Mouse (Mus musculus) liver, embryonic 11.5 days (tissue): ENCODE data around the gene Rtl8a. TPM values are rescaled to one million over a fixed set of nuclear protein-coding genes. Genes with fewer than 3 reads are reported as not detected.
"Not testable (repeated sequence)": the region's sequence is repeated elsewhere in the genome, so short reads cannot be mapped to it uniquely, and the experiment has no call there.

Experiments
- ATAC-seq: fragments of 200-750 bp; cut with Nextera tagmentation; replicated peaks from 2 replicates; pipeline ENCODE4 v1.8.0; 2017; ENCODE audit warnings: moderate number of reproducible peaks, mild to moderate bottlenecking, moderate TSS enrichment, moderate library complexity; ENCODE audit not compliant: low FRiP score
- DNase-seq: peaks from one replicate; pipeline ENCODE4 v3.0.0-alpha.2; 2017; ENCODE audit warnings: low spot score
- H3K27ac ChIP-seq: fragments of 300-500 bp; sonication (generic); 2 replicates; pipeline ENCODE4 v1.5.1; 2014; ENCODE audit warnings: mild to moderate bottlenecking, low read depth, low read length, control low read depth
- H3K27me3 ChIP-seq: fragments of 300-500 bp; sonication (generic); replicated peaks from 2 replicates; pipeline ENCODE4 v1.6.1; 2014; ENCODE audit warnings: low read length, mixed read lengths; ENCODE audit not compliant: control insufficient read depth, insufficient read depth
- H3K36me3 ChIP-seq: fragments of 300-500 bp; sonication (generic); 2 replicates; pipeline ENCODE4 v1.6.1; 2014; ENCODE audit warnings: mild to moderate bottlenecking, low read length, moderate library complexity, mixed read lengths; ENCODE audit not compliant: control insufficient read depth, insufficient read depth
- H3K4me1 ChIP-seq: fragments of 300-500 bp; sonication (generic); replicated peaks from 2 replicates; pipeline ENCODE4 v1.6.1; 2014; ENCODE audit warnings: low read length, mixed read lengths; ENCODE audit not compliant: control insufficient read depth, insufficient read depth
- H3K4me2 ChIP-seq: fragments of 300-500 bp; sonication (generic); 2 replicates; pipeline ENCODE4 v1.6.1; 2014; ENCODE audit warnings: mild to moderate bottlenecking, control low read depth, moderate library complexity
- H3K4me3 ChIP-seq: fragments of 300-500 bp; sonication (generic); 2 replicates; pipeline ENCODE4 v1.5.1; 2014; ENCODE audit warnings: low read depth, low read length, control low read depth
- H3K9ac ChIP-seq: fragments of 300-500 bp; sonication (generic); 2 replicates; pipeline ENCODE4 v1.6.1; 2014; ENCODE audit warnings: low read depth, low read length, control low read depth
- H3K9me3 ChIP-seq: fragments of 300-500 bp; sonication (generic); 2 replicates; pipeline ENCODE4 v1.6.1; 2016; ENCODE audit warnings: low read length, inconsistent platforms, mixed read lengths; ENCODE audit not compliant: control insufficient read depth
- WGBS: fragments of 180-500 bp; shearing (Covaris S2); extraction: QIAGEN DNeasy Blood & Tissue Kit; methylation state at CpG from one replicate; pipeline ENCODE4 v1.1.7; 2014; 5-methylcytosine and 5-hydroxymethylcytosine counted together
- polyA plus RNA-seq: library from polyadenylated mRNA; unstranded; fragments of >200 nt; fragmentation: Nextera tagmentation; extraction: Ambion mirVana; gene quantifications from 2 replicates; pipeline ENCODE4 v1.2.1, GENCODE M21; 2014

Rtl8a gene
- polyA plus RNA-seq, 1 experiment from 2014 or later: 21.2 TPM

DNA sequence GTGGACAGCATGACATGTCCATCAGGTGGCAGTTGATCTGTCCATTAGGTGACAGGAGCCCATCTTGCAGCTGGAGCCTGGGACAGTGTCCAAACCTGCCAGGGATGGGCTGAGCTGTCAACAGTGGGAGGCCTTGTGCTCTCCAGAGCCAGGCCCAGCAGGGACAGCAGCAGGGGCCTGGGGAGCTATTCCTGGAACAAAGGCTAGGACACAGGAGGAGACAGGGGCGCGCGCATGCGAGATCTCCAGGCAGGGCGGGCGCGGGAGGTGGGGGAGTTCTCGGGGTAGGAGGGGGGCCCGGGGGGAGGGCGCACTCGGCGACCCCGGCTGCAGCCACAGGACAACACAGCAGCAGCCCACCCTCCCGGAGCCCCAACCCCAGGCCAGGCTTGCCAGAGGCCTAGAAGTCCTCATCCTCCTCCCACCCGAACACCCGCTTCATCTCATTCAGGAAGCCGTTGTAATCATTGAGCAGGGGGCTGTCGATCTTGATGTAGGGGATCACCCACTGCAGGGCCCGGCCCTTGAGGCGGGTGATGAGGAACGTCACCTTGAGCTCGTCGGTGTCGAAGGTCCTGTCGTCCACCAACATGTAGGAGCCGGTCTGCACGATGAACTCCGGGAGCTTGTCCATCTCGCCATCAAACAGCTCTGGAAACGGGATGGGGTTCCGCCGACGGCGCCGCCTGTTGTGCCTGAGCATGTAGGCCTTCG, 26.2 kb upstream of the Rtl8a start:
- WGBS: no CpG with 5 or more reads among the region's 36 CpGs
- not testable (repeated sequence) for H3K36me3 ChIP-seq, H3K4me1 ChIP-seq, H3K9ac ChIP-seq, H3K27me3 ChIP-seq, H3K4me2 ChIP-seq, H3K9me3 ChIP-seq, H3K27ac ChIP-seq, DNase-seq
- peak overlapping the region; percentile 36 for H3K4me3 ChIP-seq
- peak; percentile 57 for ATAC-seq

DNA sequence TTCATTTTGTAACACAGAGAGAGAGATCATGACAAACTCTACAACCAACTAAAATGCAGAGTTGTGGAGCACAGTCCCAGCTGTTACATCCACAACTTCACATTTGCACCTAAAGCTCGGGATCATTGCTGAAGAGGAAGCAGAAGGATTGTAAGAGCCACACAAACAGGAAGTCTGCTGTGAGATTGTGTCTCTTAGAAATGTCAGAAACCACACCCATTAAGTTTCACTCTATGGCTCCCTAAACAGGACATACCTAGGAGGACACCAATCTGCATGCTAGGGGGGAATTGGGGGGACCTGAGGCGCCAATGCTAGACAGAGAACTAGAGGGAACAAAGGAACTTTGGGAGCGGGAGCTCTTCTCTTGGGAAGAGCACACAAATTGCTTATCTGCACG, 9.4 kb upstream of the Rtl8a start:
- H3K4me2 ChIP-seq, H3K4me1 ChIP-seq, H3K9ac ChIP-seq, H3K36me3 ChIP-seq, H3K9me3 ChIP-seq, DNase-seq, H3K4me3 ChIP-seq, H3K27me3 ChIP-seq, H3K27ac ChIP-seq, ATAC-seq: not testable (repeated sequence)
- WGBS: 51% methylated on average over 4 of the region's 4 CpGs

- H3K4me1 ChIP-seq: no peaks in the 10 kb centered on the region
- WGBS: 72% methylated on average over 6 of the region's 6 CpGs
- H3K36me3 ChIP-seq: no peaks in the 10 kb centered on the region
- no peak overlapping the region for H3K9ac ChIP-seq
- H3K4me2 ChIP-seq: no peak overlapping the region
- H3K9me3 ChIP-seq: no peaks in the 10 kb centered on the region
- ATAC-seq (no peak), DNase-seq (no peak)
- H3K27me3 ChIP-seq: no peaks in the 10 kb centered on the region
- no peak overlapping the region for H3K4me3 ChIP-seq
- H3K27ac ChIP-seq: no peak overlapping the region
These were observed 2.4 kb upstream of the Rtl8a start for GRCm38 (mm10) chrX:53645885-53646284.

GRCm38 (mm10) chrX:53642604-53642979, 890 bp downstream of the Rtl8a start:
- not testable (repeated sequence) for H3K4me1 ChIP-seq, DNase-seq, H3K27ac ChIP-seq, H3K4me3 ChIP-seq, H3K36me3 ChIP-seq, H3K9me3 ChIP-seq, H3K27me3 ChIP-seq, H3K9ac ChIP-seq, H3K4me2 ChIP-seq
- ATAC-seq: peak; percentile 18; the same call in 1 of the 2 replicates
- 76% methylated on average over 3 of the region's 4 CpGs for WGBS

DNA sequence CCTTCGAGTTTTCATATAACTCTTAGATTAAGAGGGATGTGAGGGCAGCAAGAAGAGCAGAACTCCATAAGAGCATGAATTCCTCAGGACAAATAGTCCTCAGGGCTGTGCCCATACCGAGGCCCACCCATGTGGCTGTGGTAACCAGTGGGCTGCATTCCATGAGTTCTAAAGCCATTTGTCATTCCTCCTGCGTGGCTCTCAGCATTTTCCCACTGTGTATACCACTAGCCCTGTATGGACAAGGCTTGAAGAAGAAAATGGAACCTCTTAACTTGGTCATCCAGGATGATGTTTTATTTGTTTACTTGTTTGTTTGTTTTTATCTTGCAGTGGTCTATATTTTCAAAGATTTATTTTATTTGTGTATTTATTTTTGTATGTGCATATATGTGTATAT, 5.4 kb downstream of the Rtl8a start:
- not testable (repeated sequence) for H3K4me3 ChIP-seq, H3K36me3 ChIP-seq, H3K4me2 ChIP-seq, H3K27ac ChIP-seq, H3K27me3 ChIP-seq, ATAC-seq, H3K9me3 ChIP-seq, DNase-seq, H3K4me1 ChIP-seq, H3K9ac ChIP-seq
- WGBS: 46% methylated on average over 2 of the region's 3 CpGs

- DNase-seq, ATAC-seq, H3K4me1 ChIP-seq, H3K4me3 ChIP-seq, H3K27ac ChIP-seq, H3K9me3 ChIP-seq, H3K9ac ChIP-seq, H3K36me3 ChIP-seq, H3K27me3 ChIP-seq, H3K4me2 ChIP-seq: not testable (repeated sequence)
These were observed 32.1 kb downstream of the Rtl8a start for GRCm38 (mm10) chrX:53611395-53611794.

DNA sequence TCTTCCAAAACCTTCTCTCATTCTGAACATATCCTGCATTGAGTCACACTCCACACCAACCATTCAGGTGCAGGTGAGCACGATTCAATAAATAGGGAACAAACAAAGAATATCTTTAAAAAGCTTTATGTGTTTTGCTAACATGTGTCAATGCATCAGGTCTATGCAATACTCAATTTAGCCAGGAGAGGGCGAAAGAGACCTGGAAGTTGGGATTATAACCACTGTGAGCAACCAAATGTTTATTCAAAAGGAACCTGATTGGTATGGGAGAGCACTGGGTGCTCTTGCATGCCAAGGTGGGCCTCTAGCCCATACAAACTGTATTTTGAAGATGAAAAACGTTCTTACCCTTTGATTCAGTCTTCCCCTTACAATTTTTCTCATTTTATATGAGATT, 32.9 kb downstream of the Rtl8a start:
- H3K4me3 ChIP-seq: no peak overlapping the region
- no peaks in the 10 kb centered on the region for H3K36me3 ChIP-seq
- H3K27me3 ChIP-seq: no peaks in the 10 kb centered on the region
- ATAC-seq (no peak), DNase-seq (no peak)
- no peak overlapping the region for H3K27ac ChIP-seq
- 4% methylated on average over 3 of the region's 3 CpGs for WGBS
- no peak overlapping the region for H3K9ac ChIP-seq
- H3K4me1 ChIP-seq: no peaks in the 10 kb centered on the region
- H3K9me3 ChIP-seq: no peaks in the 10 kb centered on the region
- no peak overlapping the region for H3K4me2 ChIP-seq

DNA sequence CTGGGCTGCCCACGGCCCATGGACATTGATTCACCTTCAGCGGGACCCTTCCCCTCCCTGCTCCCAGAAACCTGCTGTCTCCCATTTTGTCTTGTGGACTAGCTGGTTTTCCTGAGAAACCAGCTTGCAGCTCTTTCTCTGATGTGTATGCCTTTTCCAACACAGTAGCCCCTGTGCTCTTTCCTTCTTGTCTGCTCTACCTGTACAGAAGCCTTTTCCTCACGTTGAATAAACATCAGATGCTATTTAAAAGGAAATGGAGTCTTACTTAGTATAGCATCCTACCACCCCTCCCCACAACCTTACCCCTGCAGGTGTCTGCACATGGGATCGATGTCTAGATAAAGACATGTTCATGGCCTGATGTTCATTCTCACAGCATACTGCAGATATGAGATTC, 34.6 kb downstream of the Rtl8a start, which contains the start of gene Gm14597:
Gene Gm14597, minus strand, starts transcription at position 101 of the 400 bp plus-strand sequence.
- not testable (repeated sequence) for H3K36me3 ChIP-seq, H3K9me3 ChIP-seq, H3K9ac ChIP-seq, DNase-seq, H3K4me1 ChIP-seq, H3K27ac ChIP-seq, ATAC-seq, H3K27me3 ChIP-seq
- WGBS: 67% methylated on average over 3 of the region's 4 CpGs
- peak within 1 kb of the TSS; percentile 39 for H3K4me3 ChIP-seq
- peak within 1 kb of the TSS; percentile 61 for H3K4me2 ChIP-seq

GRCm38 (mm10) chrX:53608122-53608813, 35.2 kb downstream of the Rtl8a start:
- ATAC-seq: no peak
- no peak overlapping the region for H3K9ac ChIP-seq
- H3K4me1 ChIP-seq: no peaks in the 10 kb centered on the region
- no peak overlapping the region for H3K27ac ChIP-seq
- DNase-seq: no peak
- no peaks in the 10 kb centered on the region for H3K9me3 ChIP-seq
- no peaks in the 10 kb centered on the region for H3K36me3 ChIP-seq
- peak overlapping the region; percentile 39 for H3K4me3 ChIP-seq
- WGBS: 32% methylated on average over 15 of the region's 18 CpGs
- H3K27me3 ChIP-seq: no peaks in the 10 kb centered on the region
- peak overlapping the region; percentile 61 for H3K4me2 ChIP-seq
